Mouse (Mus musculus): ENCODE measurements around the gene Smarcal1. TPM values are rescaled to one million over a fixed set of nuclear protein-coding genes. Genes with fewer than 3 reads are reported as not detected.

The Smarcal1 gene
- 10 to 100 TPM; 13.9 to 21.5 TPM for polyA plus RNA-seq (2017; shearing (Covaris generic))

DNA sequence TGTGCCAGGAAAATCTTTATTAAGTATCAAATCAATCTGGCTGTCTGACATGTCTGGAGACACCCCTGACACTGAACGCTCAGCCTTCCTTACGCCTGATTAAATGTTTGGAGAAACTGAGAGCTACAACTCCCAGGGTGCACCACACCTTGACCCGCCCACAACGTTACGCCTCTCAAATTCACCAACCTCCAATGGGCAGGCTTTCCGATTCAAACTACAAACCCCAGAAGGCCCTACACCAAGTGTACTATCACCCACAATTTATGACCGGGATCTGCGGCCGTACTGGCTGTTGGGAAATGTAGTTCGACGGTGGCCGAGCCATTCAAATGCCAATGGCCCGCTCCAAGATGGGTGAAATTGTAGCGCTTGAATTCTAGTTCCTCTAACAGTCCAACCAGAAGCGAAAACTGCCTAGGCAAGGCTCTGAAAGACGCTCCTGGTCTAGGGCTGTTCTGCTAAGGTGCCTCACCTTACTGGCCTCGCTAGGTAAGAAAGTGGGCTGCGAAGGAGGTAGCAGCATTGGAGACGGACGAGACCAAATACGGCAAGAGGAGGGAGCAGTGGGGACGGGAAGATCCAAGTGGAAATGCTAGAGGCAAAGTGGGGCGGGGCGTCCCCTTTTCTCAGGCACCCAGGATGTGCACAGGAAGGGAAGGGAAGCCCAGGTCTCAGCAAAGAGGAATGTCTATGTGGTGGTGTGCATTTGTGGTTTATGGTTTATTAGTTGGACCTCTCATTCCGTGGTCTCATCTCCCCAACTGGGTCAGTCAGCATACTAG, at the start of gene Smarcal1:
Gene Smarcal1 (plus strand): TSS at position 305 of the 785 bp plus-strand sequence.
- ATAC-seq: peak; percentile 99

DNA sequence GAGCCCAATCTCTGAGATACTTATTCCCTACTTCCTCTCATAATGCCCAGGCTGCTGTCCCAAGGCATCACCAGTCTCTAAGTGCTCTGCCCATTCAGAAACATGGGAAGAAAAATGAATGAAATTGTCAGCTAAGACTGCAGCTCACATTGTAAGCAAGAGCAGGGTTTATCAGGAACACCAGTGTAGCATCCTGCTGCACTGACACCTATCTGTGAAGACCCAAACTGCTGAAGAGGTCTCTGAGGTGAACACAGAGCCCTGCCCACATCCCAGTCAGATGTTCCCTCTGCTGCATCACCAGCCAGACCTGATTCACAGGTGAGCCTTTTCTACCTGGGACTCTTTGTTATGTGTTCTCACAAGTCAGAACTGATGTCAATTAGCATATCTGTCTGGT, 49.6 kb upstream of the Smarcal1 start:
- no peak for ATAC-seq

DNA sequence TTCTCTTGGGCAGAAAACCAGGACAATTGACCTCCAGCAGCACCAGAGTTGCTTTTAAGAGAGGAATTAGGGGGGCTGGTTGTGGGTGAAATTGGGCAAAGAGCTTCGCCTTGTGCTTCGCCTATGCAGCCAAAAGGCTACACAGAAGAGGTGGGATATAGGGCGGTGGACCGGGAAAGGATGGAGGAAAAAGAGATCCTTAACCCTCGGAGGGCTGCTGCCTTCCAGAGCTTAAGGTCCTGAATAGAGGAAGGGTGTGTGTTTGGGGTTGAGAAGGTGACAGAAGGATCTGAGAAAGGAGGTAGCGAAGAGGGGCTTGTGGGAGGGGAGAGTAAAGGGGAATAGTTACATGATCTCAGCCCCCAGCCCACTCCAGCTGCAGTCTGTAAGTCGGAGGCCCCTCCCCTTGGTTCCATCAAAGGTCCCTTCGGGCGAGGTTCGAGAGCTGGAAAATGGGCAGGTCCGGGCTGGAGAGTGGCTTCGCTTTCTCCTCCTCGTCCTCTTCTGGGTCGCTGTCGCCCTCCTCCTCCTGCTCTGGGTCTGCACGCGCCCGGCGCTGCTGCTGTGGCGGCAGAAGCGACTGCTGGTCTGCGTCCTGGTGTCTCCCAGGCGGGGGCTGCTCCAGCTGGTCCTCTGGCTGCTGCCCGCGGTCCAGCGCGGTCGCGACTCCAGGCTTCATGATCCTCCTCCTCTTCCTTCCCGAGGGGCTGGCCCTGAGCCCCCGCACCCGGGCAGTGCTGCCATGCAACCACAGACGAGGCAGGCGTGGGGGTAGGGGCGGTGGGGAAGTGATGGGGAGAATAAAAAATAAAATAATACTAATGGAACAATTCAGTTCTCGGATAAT, 47.1 kb upstream of the Smarcal1 start:
- no peak for ATAC-seq

DNA sequence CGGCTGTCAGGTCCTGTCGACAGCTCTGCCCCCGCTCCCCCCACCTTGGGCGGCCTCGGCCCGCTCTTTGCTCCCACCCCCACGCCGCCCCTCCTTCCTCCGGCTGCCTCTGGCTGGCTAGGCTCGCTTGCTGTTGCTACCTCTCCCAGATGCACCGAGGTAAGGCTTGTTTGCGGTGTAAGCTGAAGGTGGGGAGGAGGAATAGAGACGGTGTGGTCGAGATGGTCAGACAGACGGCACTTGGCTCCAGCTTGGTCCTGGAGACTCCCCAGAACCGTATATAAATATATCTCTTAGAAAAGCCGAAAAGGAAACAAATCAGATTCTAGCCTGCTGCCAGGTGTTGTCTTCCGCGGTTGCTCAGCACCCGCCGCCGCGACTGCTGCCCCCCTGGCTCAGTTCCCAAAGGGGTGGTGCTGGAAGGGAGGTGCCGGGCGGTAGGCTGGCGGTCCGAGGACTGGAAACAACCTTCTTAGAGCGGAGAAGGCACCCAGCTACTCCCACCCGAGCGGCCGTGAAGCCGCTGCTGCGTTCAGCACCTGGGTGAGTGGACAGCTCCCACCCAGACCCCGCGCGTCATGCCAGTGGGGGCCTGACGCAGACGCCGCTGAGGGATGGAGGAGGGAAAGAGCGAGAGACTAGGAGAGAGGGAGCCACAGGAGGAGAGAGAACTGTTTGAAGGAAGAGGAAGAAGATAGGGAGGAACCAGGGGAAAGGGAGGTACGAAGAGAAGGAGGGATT, 46.3 kb upstream of the Smarcal1 start, which contains the start of gene March4:
Gene March4 (minus strand): TSS at position 320 of the 741 bp plus-strand sequence.
- no peak for ATAC-seq

DNA sequence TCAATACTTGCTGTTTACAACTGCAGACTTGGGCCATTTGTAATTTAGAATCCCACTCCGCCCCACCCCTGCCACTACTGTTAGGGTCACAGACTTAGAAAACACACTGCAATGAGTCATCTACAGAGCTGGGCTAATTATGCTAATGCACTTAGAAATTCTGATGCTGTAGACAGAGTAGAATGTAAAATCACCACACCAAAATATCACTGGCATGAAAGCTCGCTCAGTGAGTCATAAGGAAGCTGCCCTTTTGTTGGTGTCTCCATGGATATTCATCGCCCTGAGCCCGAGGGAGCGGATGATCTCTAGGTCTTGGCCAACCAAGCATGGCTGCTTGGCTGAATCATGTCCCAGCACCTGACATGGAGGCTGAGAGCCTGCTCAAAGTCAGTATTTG, 44.8 kb upstream of the Smarcal1 start:
- no peak for ATAC-seq

DNA sequence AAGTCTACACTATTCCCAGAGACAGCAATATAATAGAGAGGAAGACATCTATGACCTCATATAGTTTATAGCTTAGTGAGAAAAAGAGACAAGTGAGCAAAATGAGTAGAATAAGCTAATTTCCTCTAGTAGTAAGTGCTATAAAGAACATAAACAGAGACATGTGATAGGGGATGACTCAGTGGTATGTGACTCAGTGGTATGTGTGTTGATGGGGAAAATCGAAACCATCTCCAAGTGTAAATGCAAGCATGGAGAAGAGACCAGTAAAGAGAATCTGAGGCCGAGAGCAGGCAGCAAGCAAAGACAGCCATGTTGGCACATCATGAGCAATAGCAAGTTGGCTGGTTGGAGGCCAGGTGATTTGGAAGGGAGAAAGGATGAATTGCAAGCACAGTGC, 32.7 kb upstream of the Smarcal1 start:
- no peak for ATAC-seq

DNA sequence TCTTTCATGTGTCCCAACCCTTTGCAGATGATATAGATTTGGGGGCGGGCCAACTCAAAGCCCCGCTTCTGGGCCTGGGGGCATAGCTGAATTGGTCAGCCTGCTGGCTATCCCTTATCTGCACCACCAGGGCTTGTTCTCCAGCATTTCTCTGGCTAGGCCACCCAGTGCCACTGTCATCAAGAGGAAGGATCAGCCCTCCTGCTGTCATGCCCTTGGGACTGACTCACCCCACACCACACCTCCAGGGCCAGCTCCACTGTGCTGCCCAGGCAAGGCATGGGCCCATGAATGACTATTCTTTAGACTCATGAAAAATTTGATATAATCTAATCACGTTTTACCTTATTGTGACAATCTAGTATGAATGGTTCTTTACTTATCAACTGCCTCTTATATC, 26.6 kb upstream of the Smarcal1 start:
- ATAC-seq: no peak

DNA sequence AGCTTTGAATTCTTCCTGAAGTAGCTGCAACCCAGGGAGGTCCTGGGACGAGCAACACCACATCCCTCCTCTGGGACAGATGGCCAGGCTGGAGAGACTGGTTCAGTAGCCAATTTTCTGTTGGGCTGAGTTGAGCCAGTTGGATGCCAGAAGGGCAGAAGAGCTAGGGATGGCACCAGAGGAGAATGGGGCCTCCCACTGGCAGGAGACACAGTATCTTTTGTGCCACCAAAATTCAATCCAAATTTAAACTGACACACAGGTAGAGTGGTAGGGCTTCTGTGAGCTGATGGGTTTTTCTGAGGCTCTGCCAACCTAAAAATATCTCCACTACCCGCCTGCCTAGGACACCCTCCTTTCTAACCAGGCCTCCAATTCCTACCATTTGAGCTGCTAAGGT, 24.4 kb upstream of the Smarcal1 start:
- no peak for ATAC-seq

DNA sequence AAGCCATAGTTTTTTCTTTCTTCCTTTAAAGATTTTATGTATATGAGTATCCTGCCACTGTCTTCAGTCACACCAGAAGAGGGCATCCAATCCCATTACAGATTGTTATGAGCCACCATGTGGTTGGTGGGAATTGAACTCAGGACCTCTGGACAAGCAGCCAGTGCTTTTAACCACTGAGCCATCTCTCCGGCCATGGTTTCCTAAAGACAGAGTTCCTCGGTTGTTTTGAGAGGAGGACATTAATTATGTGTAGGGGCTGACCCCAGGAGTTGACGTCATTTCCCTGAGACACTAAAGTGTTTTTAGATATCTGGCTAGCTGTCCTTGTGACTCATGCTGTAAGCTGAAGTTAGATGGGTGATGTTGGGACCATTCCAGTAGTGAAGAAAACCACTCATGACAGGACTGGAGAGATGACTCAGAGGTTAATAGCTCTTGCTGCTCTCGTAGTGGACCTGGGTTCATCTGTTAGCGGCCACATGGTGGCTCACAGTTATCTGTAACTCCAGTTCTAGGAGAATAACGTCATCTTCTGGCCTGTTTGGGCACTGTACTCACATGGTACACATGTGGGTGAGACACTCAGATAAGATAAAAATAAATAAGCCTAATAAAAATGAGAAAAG, 18.6 kb upstream of the Smarcal1 start:
- ATAC-seq: no peak

DNA sequence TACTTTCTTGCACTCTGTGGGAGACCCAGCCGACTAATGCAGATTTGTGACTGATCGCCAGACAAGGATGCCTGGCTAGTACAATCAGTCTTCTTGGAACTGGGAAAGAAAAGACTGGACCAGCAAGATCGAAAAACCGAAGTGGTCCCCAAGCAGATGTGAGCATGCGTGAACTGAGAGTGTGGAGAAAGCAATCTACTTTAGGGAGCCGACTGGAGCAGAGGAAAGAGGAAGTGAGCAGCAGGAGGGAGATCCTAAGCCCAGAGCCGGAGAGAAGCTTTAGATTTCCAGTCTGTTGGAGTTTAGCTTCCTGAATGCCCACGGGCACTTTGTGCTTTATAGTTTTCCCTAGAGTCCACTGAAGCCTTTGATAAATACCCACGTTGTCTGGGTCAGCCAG, 16.0 kb upstream of the Smarcal1 start:
- ATAC-seq: no peak

DNA sequence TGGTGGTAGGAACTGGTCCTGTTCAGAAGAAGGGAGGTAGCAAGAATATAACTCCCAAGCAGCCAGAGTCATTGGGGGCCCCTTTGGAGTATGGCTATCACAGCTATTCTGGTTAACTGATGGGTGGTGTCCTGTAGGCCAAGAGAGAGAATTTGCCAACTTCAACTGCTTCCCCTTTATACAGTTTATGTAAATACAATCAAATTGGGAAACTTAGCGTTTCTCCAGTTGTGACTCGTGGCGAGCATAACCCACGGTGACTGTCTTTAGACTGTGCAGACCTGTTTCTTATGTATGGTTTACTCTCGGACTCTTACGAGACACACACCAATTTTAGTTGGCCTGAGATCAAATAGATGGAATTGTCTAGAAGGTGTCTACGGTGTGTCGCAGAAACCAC, 14.3 kb upstream of the Smarcal1 start:
- ATAC-seq: no peak

DNA sequence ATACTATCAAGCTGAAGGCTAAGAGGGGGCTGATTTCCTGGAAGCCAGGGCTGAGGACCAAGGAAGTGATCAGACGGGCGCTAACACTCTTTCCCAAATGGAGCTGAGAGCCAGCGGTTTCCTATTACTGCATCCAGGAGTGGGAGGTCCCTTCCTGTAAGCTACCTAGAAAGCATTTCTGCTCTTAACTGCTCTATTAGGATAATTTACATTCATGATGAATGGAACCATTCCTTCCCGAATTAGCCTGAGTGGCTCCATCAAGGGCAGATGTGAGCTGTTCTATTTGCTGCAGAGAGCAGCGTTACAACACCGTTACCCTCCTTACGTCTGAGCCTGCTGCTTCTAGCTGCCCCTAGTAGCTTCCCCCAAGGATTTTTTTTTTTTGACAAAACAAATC, 9.0 kb upstream of the Smarcal1 start:
- no peak for ATAC-seq

DNA sequence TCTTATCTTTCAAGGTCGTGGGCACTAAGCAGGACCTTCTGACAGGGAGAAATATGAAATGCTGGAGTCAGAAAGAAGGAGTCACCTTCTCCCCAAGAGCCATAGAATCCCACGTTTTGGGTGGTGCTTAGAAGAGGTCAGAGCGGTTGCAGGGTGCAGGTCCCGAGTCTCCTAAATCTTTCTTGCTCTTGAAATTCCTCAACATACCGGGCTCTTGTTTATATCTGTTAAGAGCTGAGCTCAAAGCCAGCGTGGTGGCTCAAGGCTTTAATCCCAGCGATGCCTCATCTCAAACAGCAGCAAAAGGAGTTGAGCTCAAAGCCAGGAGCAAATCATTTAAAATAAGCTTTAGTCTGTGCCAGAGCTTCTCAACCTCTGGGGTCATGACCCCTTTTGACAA, 8.4 kb upstream of the Smarcal1 start:
- no peak for ATAC-seq

DNA sequence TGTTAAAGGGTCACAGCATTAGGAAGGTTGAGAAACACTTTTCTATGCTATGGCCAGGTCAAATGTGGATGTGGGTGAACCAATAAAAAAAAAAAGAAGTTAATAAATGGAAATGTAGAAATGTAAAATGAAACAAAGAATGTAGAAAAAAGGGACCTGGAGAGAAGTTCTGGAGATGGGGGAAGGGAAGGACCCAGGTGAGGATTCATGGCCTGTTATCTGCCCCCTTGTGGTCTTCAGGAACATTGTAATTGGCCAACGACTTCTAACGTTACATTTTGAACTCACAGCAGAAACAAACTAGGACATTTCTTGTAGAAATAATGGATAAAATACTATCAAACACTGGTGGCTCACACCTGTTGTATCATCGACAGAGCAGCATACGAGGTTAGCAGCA, 7.9 kb upstream of the Smarcal1 start:
- ATAC-seq: peak; percentile 56

DNA sequence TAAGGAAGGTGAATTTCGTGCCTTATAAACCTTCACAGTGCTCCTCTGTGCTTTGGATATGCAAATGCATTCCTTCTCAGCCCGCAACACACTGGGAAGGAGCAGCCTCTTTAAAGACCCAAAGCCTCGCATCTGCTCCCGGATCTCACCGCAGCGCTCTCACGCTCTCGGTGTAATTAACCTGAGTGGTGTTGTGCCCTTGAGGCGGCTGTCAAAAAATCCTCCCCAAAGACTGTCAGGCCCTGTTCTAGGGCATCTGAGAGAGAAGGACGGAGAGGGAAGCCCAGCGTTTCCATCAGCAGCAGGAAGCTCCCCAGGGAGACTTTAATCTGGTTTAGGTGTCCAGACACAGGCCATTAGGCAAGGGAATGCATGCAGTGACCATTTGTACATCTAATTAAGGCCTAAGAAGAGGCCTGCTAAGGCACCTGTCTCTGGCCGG, 5.5 kb upstream of the Smarcal1 start:
- no peak for ATAC-seq

DNA sequence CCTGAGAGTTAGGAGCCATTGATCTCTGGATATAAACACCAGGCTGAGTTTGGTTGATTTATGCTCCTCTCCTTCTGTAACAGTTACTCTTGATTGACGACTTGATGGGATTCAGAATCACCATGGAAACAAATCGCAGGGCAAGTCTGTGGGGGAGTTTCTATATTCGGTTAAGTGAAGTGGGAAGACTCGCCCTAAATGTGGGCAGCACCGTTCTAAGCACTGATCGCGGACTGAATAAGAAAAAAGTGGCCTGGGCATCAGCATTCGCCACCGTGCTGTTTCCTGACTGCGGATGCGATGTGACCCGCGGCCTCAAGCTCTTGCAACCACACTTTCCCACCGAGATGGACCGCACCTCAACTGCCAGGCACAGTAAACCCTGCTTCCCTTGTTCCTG, 4.7 kb upstream of the Smarcal1 start:
- no peak for ATAC-seq

DNA sequence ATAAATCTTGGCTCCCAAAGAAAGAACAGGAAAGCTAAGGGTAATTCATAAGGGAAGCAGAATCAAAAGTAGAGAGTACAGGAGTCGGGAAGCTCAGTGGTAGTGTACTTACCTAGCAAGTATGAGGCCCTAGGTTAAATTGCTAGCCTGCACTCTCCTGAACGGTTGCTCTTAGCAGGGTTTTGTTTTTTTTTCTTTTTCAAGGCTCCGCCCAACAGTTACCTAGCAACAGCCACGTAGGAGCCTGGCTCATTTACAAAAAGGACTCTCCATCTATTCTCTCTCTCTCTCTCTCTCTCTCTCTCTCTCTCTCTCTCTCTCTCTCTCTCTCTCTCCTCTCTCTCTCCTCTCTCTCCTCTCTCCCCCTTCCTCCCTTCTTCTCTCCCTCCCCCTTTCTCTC, 4.2 kb upstream of the Smarcal1 start:
- no peak for ATAC-seq

DNA sequence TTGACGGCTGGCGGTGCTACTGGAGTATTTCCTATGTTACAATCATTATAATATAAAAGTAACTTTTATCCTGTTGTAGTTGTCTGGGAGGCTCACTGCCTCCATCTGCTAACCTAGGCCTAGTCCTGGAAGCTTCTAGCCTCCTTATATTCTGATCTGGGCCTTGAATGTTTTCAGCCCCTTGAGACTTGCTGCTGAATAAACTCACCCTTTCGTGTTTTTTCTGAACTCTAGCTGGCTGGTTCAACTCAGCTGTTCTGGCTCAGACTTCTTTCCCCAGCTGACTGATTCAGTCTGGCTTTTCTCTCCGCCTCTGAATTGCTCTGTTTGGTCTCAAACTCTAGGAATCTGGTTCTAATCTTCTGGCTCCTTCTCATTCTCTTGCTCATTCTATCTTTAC, 855 bp downstream of the Smarcal1 start:
- no peak for ATAC-seq

DNA sequence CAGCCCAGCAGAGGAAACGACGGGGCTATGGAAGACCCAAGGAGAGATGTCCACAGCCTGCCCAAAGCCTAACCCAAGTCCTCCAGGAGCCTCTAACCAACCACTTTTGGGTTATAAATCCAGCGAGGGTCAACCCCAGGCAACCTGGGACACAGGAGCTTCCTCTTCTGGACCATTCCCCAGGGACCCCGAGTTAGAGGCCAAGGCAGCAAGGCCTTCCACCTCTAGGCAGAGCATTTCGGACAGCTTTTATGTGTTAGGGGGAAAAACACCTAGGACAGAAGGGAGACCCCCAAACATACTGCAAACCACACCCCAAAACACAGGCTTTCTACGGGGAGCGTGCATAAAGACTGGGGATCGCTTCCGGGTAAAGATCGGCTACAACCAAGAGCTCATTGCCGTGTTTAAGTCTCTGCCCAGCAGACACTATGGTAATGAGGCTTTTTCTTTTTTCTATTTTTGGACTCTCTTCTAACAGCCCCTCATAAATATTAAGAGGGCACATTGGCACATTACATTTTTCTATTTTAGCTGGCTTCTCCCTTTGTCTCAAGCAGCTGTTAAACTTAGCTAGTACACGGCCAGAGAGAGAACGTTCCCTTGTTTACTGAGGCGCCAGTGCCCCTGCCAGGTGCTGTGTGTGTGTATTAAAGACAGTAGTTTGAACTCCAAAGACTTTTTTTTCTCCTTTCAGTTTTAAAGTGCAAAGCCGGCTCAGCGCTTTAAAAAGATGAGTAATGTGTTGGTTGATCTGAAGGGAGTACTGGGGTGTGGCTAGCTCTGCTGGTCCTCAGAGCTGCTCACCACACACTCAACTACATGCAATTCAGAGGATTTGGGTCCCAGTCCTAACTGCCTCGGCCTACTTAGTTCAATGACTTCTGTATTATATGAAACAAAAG, 3.2 kb downstream of the Smarcal1 start:
- no peak for ATAC-seq

DNA sequence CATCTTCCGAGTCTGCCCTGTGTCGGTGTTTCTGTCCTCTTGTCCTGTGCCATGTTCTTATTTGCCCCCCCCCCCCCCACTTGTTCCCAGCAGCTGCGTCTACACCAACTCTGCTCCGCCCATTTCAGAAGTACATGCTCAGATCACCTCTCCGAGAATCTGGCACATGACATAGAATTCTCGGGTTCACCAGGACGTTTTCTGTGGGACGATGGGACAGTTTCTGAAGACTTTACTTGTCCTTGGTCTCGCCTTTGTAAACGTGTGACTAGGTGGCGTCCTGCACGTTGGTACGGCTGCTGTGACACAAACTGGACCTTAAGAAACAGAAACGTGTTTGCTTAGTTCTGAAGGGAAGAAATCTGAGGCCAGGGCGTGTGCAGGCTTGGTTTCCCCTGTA, 4.5 kb downstream of the Smarcal1 start:
- no peak for ATAC-seq

DNA sequence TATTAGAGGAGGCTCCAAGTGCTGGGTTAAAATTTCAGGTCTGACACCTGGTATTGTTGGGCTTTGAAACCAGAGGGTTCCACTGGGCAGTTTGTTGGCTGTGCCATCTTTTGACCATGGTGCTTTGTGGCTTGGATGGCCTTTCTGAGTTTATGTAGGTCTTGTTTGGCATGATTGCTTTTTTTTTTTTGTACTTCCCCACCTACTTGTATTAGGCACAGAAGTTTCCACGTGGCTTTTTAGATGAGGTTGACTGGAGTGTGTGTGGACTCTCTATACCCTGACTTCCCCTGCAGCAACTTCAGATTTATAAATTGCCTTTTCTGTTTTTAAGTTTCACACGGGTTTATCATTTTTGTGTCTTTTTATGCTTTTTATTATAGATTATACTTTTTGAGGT, 5.7 kb downstream of the Smarcal1 start:
- ATAC-seq: no peak

DNA sequence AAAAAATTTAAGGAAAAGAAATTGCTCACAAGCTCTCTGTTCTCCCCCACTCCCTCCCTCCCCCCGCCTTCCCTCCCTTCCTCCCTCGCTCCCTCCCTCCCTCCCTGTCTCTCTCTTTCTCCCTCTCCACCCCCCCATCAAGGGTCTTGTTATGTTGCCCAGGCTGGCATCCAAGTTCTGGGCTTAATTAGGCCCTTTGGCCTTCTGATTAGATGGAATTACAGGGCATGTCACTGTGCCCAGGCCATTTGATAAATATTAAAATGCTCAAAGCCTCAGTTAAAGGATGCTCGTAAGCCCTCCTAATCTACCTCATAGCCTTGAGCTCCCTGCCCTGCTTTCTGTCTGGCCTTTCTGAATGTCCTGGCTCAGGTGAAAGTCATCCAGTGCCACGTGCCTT, 7.6 kb downstream of the Smarcal1 start:
- ATAC-seq: no peak
